Mouse (Mus musculus) E14TG2a.4 (cell line): ENCODE measurements around the gene Nol7.

Experiments
- CTCF ChIP-seq: conservative IDR thresholded peaks from 2 replicates; pipeline ENCODE4 v1.5.1; 2014; ENCODE audit warnings: low read length
- POU5F1 ChIP-seq: IDR thresholded peaks from 2 replicates; pipeline ENCODE4 v1.6.1; 2014; ENCODE audit warnings: low read length, borderline replicate concordance

DNA sequence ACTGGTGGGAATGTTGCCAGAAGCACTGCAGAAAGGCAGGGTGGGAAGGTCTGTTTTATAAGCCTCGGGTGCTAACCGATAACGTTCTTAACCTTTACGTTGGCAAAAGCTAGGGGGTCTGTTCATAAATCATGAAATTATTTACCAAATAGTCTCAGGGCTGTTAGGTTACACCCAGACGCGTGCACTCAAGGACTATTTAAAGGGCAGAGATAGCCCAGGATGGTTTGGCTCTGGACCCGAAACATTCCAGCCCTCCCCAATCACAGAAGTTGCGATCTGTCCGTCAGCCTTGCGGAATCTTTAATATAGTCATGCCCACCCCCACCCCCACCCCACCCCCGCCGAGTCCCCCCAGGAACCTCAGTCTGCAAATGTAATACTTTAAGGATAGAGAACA, 43.8 kb upstream of the Nol7 start:
- TF ChIP-seq CTCF (no peak), POU5F1 (no peak)
